Mouse (Mus musculus): ENCODE measurements around the gene Ggcx.

Ggcx gene

DNA sequence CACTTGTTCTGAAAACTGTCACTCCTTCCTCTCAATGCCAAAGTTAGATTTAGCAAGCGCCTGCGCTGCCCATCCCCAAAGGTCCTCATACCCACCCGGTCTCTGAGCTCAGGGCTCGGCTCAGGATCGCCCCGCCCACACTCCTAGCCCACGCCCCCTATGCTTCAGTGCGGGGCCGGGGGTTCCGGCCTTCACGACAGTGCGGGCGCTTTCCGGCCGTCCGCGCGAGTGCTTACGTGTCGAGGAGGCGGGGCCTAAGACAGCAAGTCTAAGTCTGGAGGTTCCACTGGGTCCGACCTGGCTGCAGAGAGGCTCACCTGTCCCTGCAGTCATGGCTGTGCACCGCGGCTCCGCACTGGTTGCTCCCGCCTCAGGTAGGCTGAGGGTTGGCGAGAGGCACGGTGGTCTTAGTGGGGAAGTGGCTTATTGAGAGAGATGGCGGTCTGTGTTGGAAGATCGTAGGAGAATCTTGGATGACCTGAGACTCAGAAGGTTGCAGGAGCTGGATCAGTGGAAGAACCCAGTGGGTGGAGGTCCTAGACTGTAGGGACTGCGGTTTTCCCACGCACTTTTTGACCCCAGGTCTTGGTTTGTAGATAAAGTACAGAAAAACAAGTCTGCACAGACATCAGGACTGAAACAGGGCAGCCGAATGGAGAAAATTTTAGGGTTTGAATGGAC is at the start of gene Ggcx:
Gene Ggcx, plus strand, starts transcription at position 233 of the 681 bp plus-strand sequence.
- DNase-seq (ENCODE audit: extremely low spot score, low read depth, low spot score) = no peak

DNA sequence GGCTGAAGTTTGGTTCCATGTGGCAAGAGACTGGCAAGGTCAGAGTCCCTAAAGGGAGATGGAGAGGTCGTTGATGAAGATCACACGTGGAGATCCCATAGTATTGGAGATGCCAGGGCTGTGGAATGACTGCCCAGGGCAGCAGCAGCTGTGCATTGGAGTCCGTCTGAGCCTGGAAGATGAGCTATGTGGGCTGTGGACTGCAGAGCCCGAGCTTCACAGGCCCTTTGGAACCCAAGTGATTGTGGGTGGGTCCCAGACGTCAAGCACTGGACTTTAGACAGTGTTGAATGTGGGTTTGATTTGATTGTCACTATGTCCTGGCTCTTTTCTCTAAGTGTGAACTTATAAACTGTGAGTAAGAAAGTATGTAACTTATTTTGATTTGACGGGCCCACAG is 49.1 kb upstream of the Ggcx start:
- DNase-seq (ENCODE audit: extremely low spot score, low read depth, low spot score) = no peak

DNA sequence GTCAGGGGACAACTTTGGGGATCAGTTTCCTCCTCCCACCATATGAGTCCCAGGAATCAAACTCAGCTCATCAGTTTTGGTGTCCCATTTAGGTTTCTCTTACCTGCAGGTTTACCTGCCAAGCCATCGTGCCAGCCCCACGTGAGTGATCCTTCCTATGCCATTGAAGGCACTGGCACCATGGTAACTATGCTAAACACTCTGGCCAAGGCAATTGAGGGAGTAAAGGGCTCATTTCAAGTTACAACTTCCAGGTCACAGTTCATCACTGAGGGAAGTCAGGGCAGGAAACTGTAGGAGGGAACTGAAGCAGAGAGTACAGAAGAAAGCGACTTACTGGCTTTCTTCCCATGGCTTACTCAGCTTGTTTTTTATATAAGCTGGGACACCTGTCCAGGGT is 47.8 kb upstream of the Ggcx start:
- DNase-seq (ENCODE audit: extremely low spot score, low read depth, low spot score) = no peak

DNA sequence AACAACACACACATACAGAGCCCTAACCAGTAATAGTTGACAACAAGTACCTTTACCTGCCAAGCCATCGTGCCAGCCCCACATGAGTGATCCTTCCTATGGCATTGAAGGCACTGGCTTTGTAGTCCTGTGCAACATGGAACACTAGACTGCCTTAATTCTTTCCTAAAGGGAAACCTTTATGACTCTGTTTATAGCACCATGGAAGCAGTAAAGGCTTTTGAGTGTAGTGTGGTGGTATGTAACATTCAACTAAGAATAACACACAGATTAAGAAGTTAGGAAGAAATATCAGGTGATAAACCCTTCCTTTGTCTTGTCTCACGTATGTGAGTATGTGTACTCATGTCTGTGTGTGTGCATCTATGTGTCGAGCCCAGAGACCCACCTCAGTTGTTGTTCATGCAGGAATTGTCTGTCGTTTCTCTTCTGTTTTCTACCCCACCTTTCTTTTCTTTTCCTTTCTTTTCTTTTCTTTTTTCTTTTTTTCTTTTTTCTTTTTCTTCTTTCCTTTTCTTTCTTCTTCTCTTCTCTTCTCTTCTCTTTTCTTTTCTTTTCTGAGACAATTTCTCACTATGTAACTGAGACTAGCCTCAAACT is 47.2 kb upstream of the Ggcx start, which contains the start of gene Rnf181:
Gene Rnf181, minus strand, starts transcription at position 113 of the 600 bp plus-strand sequence.
- DNase-seq (ENCODE audit: extremely low spot score, low read depth, low spot score) = no peak

DNA sequence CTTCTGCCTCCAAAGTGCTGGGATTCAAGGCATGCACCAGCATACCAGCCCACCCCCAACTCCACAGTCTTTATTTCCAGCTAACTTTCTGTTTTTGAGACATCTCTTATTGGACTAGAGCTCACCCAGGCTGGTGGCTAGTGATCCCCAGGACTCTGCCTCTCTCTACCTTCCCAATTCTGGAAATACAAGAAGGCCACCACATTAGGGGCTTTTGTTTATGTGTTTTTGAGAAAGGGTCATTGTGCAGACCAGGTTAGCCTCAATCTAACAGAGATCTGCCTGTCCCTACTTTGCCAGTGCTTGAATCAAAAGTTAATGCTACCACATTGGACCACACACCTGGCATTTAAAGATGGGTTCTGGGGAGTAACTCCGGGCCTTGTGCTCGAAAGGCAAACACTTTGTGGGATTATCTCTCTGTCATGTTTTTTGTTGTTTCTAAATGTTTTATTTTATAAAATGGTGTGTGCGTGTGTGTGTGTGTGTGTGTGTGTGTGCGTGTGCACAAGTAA is 46.6 kb upstream of the Ggcx start:
- no peak for DNase-seq (ENCODE audit: extremely low spot score, low read depth, low spot score)

DNA sequence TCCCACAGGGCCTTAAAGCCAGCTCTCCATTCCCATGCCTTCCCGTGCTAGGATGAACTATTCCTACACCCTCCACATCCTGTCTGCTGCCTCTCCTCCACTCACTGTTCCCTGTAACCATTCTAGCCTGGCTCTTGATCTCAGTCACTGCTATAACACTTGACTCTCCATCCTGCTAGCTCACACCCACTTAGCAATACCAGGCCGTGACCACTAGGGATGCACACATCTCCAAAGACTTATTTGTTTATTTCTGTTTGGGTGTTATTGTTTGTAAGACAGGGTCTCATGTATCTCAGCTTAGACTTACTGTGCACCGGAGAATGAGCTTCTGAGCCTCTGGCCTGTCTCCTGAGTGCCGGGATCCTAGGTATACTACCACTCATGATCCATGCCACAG is 44.6 kb upstream of the Ggcx start:
- DNase-seq (ENCODE audit: extremely low spot score, low read depth, low spot score) = no peak

DNA sequence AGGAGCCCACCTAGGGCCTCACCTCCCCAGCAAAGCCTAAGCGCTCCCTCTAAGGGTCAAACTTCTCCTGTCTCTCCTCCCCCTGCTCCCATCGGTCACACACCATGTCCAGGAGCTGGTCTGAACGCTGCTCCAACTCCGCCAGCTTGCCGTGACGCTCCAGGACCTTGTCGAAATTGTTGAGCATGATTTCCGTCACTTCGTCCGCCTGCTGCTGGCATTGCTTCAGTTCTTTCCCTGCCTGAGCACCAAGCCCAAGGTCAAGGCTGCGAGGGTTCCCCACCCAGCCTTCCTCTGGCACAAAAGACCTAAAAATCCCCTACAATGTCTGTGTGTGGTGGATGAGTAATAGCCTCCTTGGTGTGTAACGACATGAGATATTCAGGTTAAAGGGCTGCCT is 44.0 kb upstream of the Ggcx start:
- DNase-seq (ENCODE audit: extremely low spot score, low read depth, low spot score) = no peak

DNA sequence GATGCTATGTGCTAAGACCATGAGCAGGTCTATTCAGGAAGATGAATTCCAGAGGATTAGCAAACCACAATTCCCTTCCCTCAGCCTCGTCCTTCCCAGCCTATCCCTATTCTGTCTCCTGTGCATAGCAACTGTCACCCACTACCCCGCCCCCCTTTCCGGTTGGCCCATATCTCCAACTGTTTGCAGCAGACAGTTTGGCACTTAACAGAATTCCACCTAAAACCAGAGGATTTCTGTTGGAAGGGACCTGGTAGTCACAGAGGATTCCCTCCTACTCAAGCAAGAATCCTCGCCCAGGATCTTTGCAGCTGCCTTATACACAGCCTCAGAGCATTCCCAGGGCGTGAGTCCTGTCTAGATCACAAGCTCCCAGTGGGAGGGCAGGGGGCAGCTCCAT is 43.0 kb upstream of the Ggcx start:
- DNase-seq (ENCODE audit: extremely low spot score, low read depth, low spot score) = no peak

DNA sequence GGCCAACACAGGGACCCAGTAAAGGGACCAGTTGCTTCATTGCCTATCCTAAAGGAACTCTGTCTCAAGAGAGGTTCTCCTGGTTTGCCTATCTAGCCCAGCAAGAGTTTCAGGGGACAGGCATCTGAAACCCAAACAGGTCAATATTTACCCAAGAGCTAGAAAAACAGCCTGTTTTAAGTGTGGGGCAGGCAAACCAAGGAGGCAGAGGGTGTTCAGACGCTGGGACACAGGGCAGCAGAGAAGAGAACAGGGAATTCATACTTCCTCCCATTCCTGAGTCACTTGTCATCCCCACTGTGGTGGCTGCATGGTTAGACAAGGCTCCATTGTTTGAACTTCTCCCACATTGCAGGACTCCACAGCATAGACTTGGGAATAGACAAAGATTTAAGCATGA is 42.5 kb upstream of the Ggcx start:
- no peak for DNase-seq (ENCODE audit: extremely low spot score, low read depth, low spot score)

DNA sequence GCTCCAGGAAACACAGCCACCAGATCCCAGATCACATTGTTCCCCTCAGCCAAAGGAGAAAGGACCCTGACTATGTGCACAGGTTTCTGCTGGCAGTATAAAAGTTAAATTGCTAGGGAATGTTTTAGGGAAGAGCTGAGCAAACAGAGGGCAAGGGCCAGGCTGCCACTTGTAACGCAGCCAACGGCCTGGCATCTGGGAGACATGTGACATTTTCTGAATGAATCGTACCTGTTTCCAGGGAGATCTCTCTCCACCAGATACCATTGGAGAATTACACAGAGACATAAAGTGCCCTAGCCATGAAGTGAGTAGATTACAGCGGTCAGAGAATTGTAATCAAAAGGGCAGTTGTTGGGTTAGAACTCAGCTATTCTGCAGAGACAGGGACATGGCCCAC is 40.9 kb upstream of the Ggcx start:
- DNase-seq (ENCODE audit: extremely low spot score, low read depth, low spot score) = no peak

DNA sequence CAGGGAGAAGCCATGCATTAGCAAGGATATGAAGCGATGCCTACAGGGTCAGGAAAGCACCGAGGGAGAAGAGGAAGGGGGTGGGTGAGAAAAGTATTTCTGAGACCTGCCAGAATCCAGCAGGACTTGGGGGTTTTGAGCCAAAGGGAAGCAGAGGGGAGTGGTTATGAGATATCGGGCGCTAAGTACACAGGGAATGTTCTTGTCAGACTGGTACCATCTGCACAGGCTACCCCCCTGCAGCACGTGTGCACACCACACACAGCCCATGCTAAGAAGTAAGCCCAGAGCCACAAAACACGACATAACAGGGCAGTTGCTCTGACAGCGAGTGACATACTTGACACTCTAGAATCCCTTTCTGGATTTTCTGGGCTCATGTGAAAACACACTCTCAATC is 39.9 kb upstream of the Ggcx start:
- no peak for DNase-seq (ENCODE audit: extremely low spot score, low read depth, low spot score)

DNA sequence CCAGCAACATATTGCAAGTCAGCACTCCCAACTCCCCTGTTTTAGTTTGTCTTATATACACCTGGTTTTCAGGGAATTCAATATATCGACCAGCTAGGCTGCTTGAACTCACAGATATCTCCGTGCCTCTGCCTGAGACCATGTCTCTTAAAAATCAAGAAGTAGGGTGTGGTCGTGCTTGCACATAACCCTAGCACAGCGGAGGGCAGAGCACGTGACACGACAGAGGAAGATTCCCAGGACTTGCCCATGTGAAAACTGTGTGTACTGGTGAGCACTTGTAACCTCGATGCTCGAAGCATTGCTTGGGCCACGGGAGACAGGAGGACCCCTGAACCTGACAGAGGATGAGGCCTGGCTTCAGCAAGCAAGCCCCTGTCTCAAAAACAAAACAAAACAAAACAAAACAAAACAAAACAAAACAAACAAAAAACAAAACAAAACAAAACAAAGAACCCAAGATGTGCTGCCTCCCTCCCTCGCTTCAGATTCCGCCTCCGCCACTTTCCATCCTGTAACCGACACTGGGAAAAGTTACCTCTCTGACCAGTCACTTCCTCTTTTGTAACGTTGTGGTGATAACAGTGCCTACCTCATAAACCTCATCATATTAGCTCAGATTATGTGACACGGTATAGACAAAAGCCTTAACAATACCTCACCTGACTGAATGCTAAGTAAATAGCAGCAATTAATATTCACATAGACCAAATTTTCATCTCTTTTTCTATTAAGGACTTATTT is 39.1 kb upstream of the Ggcx start:
- DNase-seq (ENCODE audit: extremely low spot score, low read depth, low spot score) = no peak

DNA sequence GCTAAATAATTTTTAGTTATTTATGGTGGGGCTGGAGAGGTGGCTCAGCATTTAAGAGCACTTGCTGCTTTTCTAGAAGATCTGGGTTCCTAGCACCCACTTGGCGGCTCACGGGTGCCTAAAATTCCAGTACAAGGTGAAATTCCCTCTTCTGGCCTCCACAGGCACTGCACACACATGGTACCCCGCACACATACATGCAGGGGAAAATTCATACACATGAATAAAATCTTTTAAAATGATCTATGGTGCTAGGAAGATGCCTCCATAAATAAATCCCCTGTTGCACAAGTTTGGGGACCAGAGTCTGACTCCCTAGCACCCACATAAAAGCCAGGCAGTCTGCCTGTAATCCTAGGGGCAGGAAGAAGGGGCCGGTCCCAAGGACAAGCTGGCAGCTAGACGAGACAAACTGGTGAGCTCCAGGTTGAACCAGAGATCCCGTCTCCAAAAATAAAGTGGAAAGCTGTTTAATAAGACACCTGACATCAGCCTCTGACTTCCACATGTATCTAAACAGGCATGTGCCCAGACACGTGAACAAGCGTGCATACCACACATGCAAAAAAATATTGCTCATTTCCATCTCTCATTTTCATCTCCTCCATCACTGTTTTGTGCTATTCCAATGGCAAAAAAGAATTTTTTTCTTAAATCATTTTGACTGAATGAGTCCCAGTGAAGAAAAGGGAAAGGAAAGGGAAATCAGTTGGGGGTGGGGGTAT is 35.4 kb upstream of the Ggcx start:
- DNase-seq (ENCODE audit: extremely low spot score, low read depth, low spot score) = no peak

DNA sequence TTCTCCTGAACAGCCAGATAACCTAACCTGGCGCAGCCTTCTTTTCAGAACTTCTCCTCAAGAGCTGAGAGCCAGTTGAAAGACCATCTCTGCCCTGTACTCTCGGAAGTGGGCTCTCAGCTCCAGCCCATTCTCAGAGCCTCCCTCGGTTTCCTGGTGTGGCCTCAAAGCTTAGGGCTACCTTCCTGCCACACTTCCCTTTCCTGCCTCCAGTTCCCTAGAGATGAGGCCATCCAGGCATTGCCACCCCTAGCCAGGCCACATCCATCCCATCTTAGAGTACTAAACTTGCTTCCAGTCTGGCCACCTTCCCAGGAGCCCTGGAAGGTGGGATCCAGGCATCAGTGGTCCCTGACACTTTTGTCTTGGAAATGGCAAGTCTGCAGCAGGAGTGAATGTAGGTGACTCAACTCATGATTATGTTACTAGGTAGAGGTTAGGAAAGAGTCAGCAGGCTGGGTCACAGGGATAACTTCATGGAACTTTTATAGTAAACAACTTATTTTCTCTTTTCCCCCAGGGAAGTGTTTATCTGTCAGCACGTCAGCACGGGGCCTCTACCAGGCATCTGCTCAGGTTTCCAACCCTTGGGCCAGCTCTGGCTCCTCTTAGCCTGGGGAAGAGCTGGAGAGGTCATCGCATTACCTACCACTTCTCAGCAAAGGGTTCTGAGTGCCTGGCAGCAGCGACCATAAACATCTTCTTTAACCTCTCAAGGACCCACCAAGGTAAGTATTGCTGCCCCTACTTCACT is 34.6 kb upstream of the Ggcx start:
- no peak for DNase-seq (ENCODE audit: extremely low spot score, low read depth, low spot score)

DNA sequence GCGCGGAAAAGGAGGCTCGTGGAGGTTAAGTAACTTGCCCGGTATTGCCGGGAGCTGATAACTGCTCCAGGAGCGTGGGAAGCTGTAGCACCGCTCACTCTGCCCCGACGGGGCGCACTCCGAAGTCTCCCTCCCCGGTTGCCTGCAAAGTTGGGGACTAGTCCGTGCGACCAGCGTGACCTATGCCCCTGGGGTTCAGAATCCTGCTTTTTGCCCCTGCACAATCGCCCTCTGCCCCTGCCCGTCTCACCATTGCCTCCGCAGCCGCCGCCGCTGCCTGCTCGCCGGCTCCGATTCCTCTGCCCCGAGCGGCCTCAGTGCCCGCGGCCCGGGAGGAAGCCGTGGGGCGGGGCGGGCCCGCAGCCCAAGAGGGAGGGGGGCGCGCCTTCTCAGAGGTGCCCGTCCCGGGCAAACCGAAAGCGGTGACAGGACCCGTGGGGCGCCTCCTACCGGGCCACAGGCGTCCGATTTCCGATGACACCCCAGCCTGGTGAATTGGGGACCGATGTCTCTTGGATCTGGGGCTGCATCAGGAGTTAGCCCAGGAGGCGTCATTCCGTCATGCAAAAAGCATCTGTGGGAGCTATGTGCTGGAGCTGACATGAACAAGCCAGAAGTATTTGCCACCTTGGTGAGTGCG is 33.9 kb upstream of the Ggcx start, which contains the start of gene Vamp5:
Gene Vamp5, minus strand, starts transcription at position 338 of the 640 bp plus-strand sequence.
- no peak for DNase-seq (ENCODE audit: extremely low spot score, low read depth, low spot score)

DNA sequence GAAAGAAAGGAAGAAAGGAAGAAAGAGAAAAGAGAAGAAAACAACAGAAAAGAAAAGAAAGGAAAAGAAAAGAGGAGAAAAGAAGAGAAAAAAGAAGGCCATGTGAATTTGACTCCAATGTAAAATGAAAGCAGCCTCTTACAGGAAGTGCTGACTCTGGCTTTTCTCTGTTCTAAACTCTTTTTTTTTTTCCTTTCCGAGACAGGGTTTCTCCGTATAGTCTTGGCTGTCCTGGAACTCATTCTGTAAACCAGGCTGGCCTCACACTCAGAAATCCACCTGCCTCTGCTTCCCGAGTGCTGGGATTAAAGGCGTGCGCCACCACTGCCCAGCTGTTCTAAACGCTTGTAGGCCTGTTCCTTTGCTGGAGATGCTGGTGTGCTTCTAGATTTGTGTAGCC is 31.6 kb upstream of the Ggcx start:
- no peak for DNase-seq (ENCODE audit: extremely low spot score, low read depth, low spot score)

DNA sequence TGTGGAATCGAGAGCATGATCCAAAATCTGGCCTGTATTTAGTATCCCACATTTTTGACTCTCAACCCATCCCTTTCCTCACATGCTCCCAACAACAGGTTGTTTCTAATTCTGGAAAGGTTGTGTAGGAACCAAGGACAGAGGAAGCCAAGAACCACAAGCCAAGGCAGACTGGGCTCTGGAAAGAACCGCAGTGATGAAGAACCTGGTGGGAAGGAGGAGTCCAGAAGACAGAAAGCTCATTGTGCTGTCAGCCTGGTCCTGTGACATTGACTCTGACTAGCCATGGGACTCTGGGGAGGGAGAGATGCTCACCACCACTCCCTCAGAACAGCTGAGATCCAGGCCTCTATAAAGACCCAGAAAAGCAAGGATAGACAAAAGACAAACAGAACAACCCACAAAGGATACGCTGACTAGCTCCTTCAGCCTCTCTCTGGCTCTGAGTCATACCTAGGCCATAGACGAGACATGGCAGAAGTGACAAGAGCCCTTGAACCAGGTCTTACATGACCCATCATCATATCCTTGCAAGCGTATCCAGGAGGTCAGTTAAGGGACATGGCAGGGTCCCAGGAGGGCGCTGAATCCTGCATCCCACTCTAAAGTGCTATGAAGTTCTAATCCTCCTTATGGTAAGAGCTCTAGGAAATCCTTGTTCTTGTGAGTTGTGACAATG is 30.8 kb upstream of the Ggcx start:
- DNase-seq (ENCODE audit: extremely low spot score, low read depth, low spot score) = no peak

DNA sequence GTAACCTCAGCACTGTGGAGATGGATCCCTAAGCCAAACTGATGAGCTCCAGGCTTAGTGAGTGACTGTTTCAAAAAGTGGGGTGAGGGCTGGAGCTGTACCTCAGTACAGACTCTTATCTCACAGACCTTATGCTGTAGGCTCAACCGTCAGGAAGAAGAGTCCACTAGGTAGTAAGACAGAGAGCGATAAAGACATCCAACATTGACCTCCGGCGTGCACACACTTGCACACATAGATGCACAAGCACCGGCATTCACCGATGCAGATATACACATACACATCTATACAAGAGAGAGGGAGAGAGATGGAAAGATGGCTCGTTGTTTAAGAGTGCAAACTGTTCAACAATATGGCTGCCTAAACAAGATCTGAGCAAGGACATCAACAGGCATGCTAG is 30.2 kb upstream of the Ggcx start:
- no peak for DNase-seq (ENCODE audit: extremely low spot score, low read depth, low spot score)

DNA sequence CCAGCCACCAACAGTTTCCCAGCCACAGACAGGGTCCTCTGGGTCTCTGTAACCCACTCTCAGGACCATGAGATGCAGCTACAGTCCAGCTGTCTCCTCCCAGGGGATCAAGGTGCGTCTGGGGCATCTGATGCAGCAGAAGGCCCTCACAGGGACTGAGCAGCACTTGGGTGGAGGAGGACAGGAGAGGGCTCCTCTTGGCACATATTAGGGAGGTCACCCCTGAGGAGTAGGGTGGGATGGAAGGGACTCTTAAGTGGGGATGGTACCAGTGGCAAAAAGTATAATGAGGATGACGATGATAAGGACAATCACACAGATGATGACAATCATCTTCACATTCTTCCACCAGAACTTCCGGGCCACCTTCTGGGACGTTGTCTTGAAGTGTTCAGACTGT is 28.9 kb upstream of the Ggcx start:
- no peak for DNase-seq (ENCODE audit: extremely low spot score, low read depth, low spot score)

DNA sequence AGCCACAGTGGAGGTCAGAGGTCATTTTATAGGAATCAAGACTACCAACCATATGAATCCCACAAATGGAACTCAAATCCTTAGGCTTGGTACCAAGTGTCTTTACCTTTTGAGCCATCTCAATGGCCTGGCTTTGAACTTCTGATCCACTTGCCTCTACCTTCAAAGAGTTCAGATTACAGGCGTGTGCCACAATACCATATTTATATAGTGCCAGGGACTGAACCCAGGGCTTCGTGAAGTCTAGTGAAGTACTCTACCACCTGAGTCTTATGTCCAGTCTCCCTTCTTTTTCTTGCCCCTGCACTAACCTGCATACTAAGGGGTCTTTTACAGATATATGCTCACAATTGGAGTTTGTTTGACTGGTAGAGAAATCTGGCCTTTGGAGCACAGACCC is 27.5 kb upstream of the Ggcx start:
- DNase-seq (ENCODE audit: extremely low spot score, low read depth, low spot score) = no peak
